Mouse (Mus musculus): ENCODE results near the gene Strn4. TPM values are rescaled to one million over a fixed set of nuclear protein-coding genes. Genes with fewer than 3 reads are reported as not detected.

The Strn4 gene
- polyA plus RNA-seq, 1 experiment from 2014 or later, result 90.9 TPM

- Histone ChIP-seq H3K4me1 (ENCODE audit: control insufficient read depth in 2 of 2, insufficient read depth in 2 of 2, low read length in 2 of 2) (peaks cover 29 to 73% of the 10 kb centered on the region in 2 experiments), H3K36me3 (ENCODE audit: control insufficient read depth, insufficient read depth, low read length) (peaks cover 40% of the 10 kb centered on the region), H3K27me3 (ENCODE audit: control insufficient read depth, insufficient read depth, low read length) (no peaks in the 10 kb centered on the region), H3K4me2 (ENCODE audit: low read length) (no peak overlapping the region), H3K9ac (ENCODE audit: low read length) (peak overlapping the region; percentile 31; the same call in 1 of the 2 replicates), H3K4me3 (ENCODE audit: control insufficient read depth in 1 of 2, insufficient read depth in 1 of 2, low read depth in 1 of 2, low read length in 2 of 2) (no peak overlapping the region), H3K27ac (replicated peaks in 1 of 2; ENCODE audit: control insufficient read depth in 1 of 2, insufficient read depth in 1 of 2, low read depth in 2 of 2, low read length in 2 of 2) (no peak overlapping the region), H3K9me3 (ENCODE audit: control insufficient read depth, low read length) (no peaks in the 10 kb centered on the region)
- no peak for ATAC-seq (ENCODE audit: insufficient number of reproducible peaks, insufficient read depth, low FRiP score, low read depth)
- WGBS, result 30% methylated on average over 3 of the region's 3 CpGs
Observed at GRCm38 (mm10) chr7:16821091-16821490, 5.4 kb downstream of the Strn4 start.

- Histone ChIP-seq H3K36me3 (ENCODE audit: control insufficient read depth, insufficient read depth, low read length) (peaks cover 46% of the 10 kb centered on the region), H3K4me3 (ENCODE audit: control insufficient read depth in 1 of 2, insufficient read depth in 1 of 2, low read depth in 1 of 2, low read length in 2 of 2) (no peak overlapping the region), H3K27ac (replicated peaks in 1 of 2; ENCODE audit: control insufficient read depth in 1 of 2, insufficient read depth in 1 of 2, low read depth in 2 of 2, low read length in 2 of 2) (no peak overlapping the region), H3K4me2 (ENCODE audit: low read length) (no peak overlapping the region), H3K4me1 (ENCODE audit: control insufficient read depth in 2 of 2, insufficient read depth in 2 of 2, low read length in 2 of 2) (peaks cover 33 to 79% of the 10 kb centered on the region in 2 experiments), H3K9ac (ENCODE audit: low read length) (peak overlapping the region; percentile 31; the same call in 1 of the 2 replicates), H3K9me3 (ENCODE audit: control insufficient read depth, low read length) (no peaks in the 10 kb centered on the region), H3K27me3 (ENCODE audit: control insufficient read depth, insufficient read depth, low read length) (no peaks in the 10 kb centered on the region)
- no peak for ATAC-seq (ENCODE audit: insufficient number of reproducible peaks, insufficient read depth, low FRiP score, low read depth)
- WGBS, result 62% methylated on average over 4 of the region's 4 CpGs
Observed at GRCm38 (mm10) chr7:16821669-16822101, 6.0 kb downstream of the Strn4 start.

- Histone ChIP-seq H3K4me2 (ENCODE audit: low read length) (no peak overlapping the region), H3K4me1 (ENCODE audit: control insufficient read depth in 2 of 2, insufficient read depth in 2 of 2, low read length in 2 of 2) (peaks cover 30 to 65% of the 10 kb centered on the region in 2 experiments), H3K27ac (replicated peaks in 1 of 2; ENCODE audit: control insufficient read depth in 1 of 2, insufficient read depth in 1 of 2, low read depth in 2 of 2, low read length in 2 of 2) (peak overlapping the region in 1 of 2 experiments; percentile 33; a peak in 2 of 4 replicates), H3K36me3 (ENCODE audit: control insufficient read depth, insufficient read depth, low read length) (peaks cover 63% of the 10 kb centered on the region), H3K9ac (ENCODE audit: low read length) (peak overlapping the region; percentile 32; the same call in 1 of the 2 replicates), H3K4me3 (ENCODE audit: control insufficient read depth in 1 of 2, insufficient read depth in 1 of 2, low read depth in 1 of 2, low read length in 2 of 2) (no peak overlapping the region), H3K9me3 (ENCODE audit: control insufficient read depth, low read length) (no peaks in the 10 kb centered on the region), H3K27me3 (ENCODE audit: control insufficient read depth, insufficient read depth, low read length) (no peaks in the 10 kb centered on the region)
- ATAC-seq (ENCODE audit: insufficient number of reproducible peaks, insufficient read depth, low FRiP score, low read depth), result no peak
- 38% methylated on average over 5 of the region's 5 CpGs for WGBS
Observed at GRCm38 (mm10) chr7:16823734-16824133, 8.0 kb downstream of the Strn4 start.

- Histone ChIP-seq H3K4me3 (ENCODE audit: control insufficient read depth in 1 of 2, insufficient read depth in 1 of 2, low read depth in 1 of 2, low read length in 2 of 2) (no peak overlapping the region), H3K27me3 (ENCODE audit: control insufficient read depth, insufficient read depth, low read length) (no peaks in the 10 kb centered on the region), H3K27ac (replicated peaks in 1 of 2; ENCODE audit: control insufficient read depth in 1 of 2, insufficient read depth in 1 of 2, low read depth in 2 of 2, low read length in 2 of 2) (no peak overlapping the region), H3K4me2 (ENCODE audit: low read length) (no peak overlapping the region), H3K9ac (ENCODE audit: low read length) (no peak overlapping the region), H3K36me3 (ENCODE audit: control insufficient read depth, insufficient read depth, low read length) (peaks cover 84% of the 10 kb centered on the region), H3K4me1 (ENCODE audit: control insufficient read depth in 2 of 2, insufficient read depth in 2 of 2, low read length in 2 of 2) (peaks cover 21 to 45% of the 10 kb centered on the region in 2 experiments), H3K9me3 (ENCODE audit: control insufficient read depth, low read length) (no peaks in the 10 kb centered on the region)
- no peak for ATAC-seq (ENCODE audit: insufficient number of reproducible peaks, insufficient read depth, low FRiP score, low read depth)
- 84% methylated on average over 10 of the region's 10 CpGs for WGBS
Observed at GRCm38 (mm10) chr7:16825785-16826184, 10.1 kb downstream of the Strn4 start.

- no peak for ATAC-seq (ENCODE audit: insufficient number of reproducible peaks, insufficient read depth, low FRiP score, low read depth)
- Histone ChIP-seq H3K4me3 (ENCODE audit: control insufficient read depth in 1 of 2, insufficient read depth in 1 of 2, low read depth in 1 of 2, low read length in 2 of 2) (no peak overlapping the region), H3K4me2 (ENCODE audit: low read length) (no peak overlapping the region), H3K9ac (ENCODE audit: low read length) (no peak overlapping the region), H3K27me3 (ENCODE audit: control insufficient read depth, insufficient read depth, low read length) (no peaks in the 10 kb centered on the region), H3K9me3 (ENCODE audit: control insufficient read depth, low read length) (no peaks in the 10 kb centered on the region), H3K27ac (replicated peaks in 1 of 2; ENCODE audit: control insufficient read depth in 1 of 2, insufficient read depth in 1 of 2, low read depth in 2 of 2, low read length in 2 of 2) (no peak overlapping the region), H3K36me3 (ENCODE audit: control insufficient read depth, insufficient read depth, low read length) (peaks cover 91% of the 10 kb centered on the region), H3K4me1 (ENCODE audit: control insufficient read depth in 2 of 2, insufficient read depth in 2 of 2, low read length in 2 of 2) (peaks cover 13 to 37% of the 10 kb centered on the region in 2 experiments)
- WGBS, result 39% methylated on average over 5 of the region's 5 CpGs
Observed at GRCm38 (mm10) chr7:16826571-16826970, 10.9 kb downstream of the Strn4 start.

GRCm38 (mm10) chr7:16827274-16827673, 11.6 kb downstream of the Strn4 start:
- Histone ChIP-seq H3K36me3 (ENCODE audit: control insufficient read depth, insufficient read depth, low read length) (peaks cover 95% of the 10 kb centered on the region), H3K27me3 (ENCODE audit: control insufficient read depth, insufficient read depth, low read length) (no peaks in the 10 kb centered on the region)
- 75% methylated on average over 4 of the region's 4 CpGs for WGBS

GRCm38 (mm10) chr7:16830449-16830848, 14.8 kb downstream of the Strn4 start:
- 85% methylated on average over 9 of the region's 9 CpGs for WGBS
- no peak overlapping the region for H3K27ac ChIP-seq (replicated peaks in 1 of 2; ENCODE audit: control insufficient read depth in 1 of 2, insufficient read depth in 1 of 2, low read depth in 2 of 2, low read length in 2 of 2)
- peaks cover 5 to 10% of the 10 kb centered on the region in 2 experiments; a peak in 3 of 4 replicates for H3K4me1 ChIP-seq (ENCODE audit: control insufficient read depth in 2 of 2, insufficient read depth in 2 of 2, low read length in 2 of 2)
- no peaks in the 10 kb centered on the region for H3K9me3 ChIP-seq (ENCODE audit: control insufficient read depth, low read length)
- H3K27me3 ChIP-seq (ENCODE audit: control insufficient read depth, insufficient read depth, low read length), result no peaks in the 10 kb centered on the region
- ATAC-seq (ENCODE audit: insufficient number of reproducible peaks, insufficient read depth, low FRiP score, low read depth), result no peak
- H3K4me2 ChIP-seq (ENCODE audit: low read length), result no peak overlapping the region
- peaks cover 100% of the 10 kb centered on the region for H3K36me3 ChIP-seq (ENCODE audit: control insufficient read depth, insufficient read depth, low read length)
- no peak overlapping the region for H3K4me3 ChIP-seq (ENCODE audit: control insufficient read depth in 1 of 2, insufficient read depth in 1 of 2, low read depth in 1 of 2, low read length in 2 of 2)
- no peak overlapping the region for H3K9ac ChIP-seq (ENCODE audit: low read length)

More at GRCm38 (mm10) chr7:16827274-16827673, 11.6 kb downstream of the Strn4 start:
- peaks cover 10 to 30% of the 10 kb centered on the region in 2 experiments for H3K4me1 ChIP-seq (ENCODE audit: control insufficient read depth in 2 of 2, insufficient read depth in 2 of 2, low read length in 2 of 2)
- H3K9ac ChIP-seq (ENCODE audit: low read length), result no peak overlapping the region
- no peak overlapping the region for H3K4me2 ChIP-seq (ENCODE audit: low read length)
- H3K4me3 ChIP-seq (ENCODE audit: control insufficient read depth in 1 of 2, insufficient read depth in 1 of 2, low read depth in 1 of 2, low read length in 2 of 2), result no peak overlapping the region
- H3K27ac ChIP-seq (replicated peaks in 1 of 2; ENCODE audit: control insufficient read depth in 1 of 2, insufficient read depth in 1 of 2, low read depth in 2 of 2, low read length in 2 of 2), result no peak overlapping the region
- ATAC-seq (ENCODE audit: insufficient number of reproducible peaks, insufficient read depth, low FRiP score, low read depth), result no peak
- H3K9me3 ChIP-seq (ENCODE audit: control insufficient read depth, low read length), result no peaks in the 10 kb centered on the region

All from heart, embryonic 14.5 days (tissue).